Comparison of ENCODE assay signal across 10 mouse cellular contexts in genomic region chr5:21813994-21814393, GRCm38 (mm10). TPM values are rescaled to one million over a fixed set of nuclear protein-coding genes. Genes with fewer than 3 reads are reported as not detected.
A peak's percentile ranks its signal among the peaks of the same experiment; 100 is the strongest.
DNase-seq lines count a peak whose midpoint lies in the region; ATAC-seq lines count a peak whose summit lies in the region.
"Had no signal": no experiment of that assay in that cellular context is flagged by ENCODE, and none has a peak within 500 bp of the region (broad histone marks: within the 10 kb centered on the region; RNA-seq: fewer than 3 reads in every experiment).

No protein-coding gene starts in this region.

- WGBS in forebrain, embryonic 14.5 days = 42% methylated on average over 1 of the region's 1 CpGs
- 53% methylated on average over 1 of the region's 1 CpGs for WGBS in forebrain, embryonic 12.5 days

- intact Hi-C loops in left cerebral cortex, postnatal 10 days (cut with DNase I) = loop anchor here (10.0 kb wide), 1 partner anchor 701 kb away; no protein-coding TSS in a partner anchor

- H3K27ac ChIP-seq in forebrain, embryonic 14.5 days (ENCODE audit: low read depth, low read length) = no peak overlapping the region
- no peak overlapping the region for H3K27ac ChIP-seq in forebrain, embryonic 12.5 days

- no peak overlapping the region for H3K4me3 ChIP-seq in forebrain, embryonic 14.5 days (ENCODE audit: low read depth, low read length)
- H3K4me3 ChIP-seq in forebrain, embryonic 12.5 days (replicated peaks) = no peak overlapping the region

- no peak for ATAC-seq in forebrain, embryonic 14.5 days
- no peak for ATAC-seq in forebrain, embryonic 12.5 days (ENCODE audit: low FRiP score)
- ATAC-seq in erythroblast, adult 5-6 weeks (replicated peaks; ENCODE audit: low FRiP score, poor library complexity, severe bottlenecking) = peak; percentile 80
- peak; percentile 85 for ATAC-seq in megakaryocyte progenitor cell, adult 5-6 weeks (replicated peaks; ENCODE audit: poor library complexity)

- H3K36me3 ChIP-seq in forebrain, embryonic 14.5 days (ENCODE audit: control insufficient read depth, insufficient read depth, low read length) = no peaks in the 10 kb centered on the region
- H3K36me3 ChIP-seq in forebrain, embryonic 12.5 days (replicated peaks) = no peaks in the 10 kb centered on the region

- DNase-seq in forebrain, embryonic 14.5 days (ENCODE audit: low spot score) = peak; percentile 37
- peak; percentile 11 to 40 for DNase-seq in left cerebral cortex, postnatal 10 days (ENCODE audit: extremely low spot score in 1 of 2, low spot score in 2 of 2)
- no peak for DNase-seq in left cerebral cortex, adult 11 months (ENCODE audit: low spot score)
- DNase-seq in R1 (ENCODE audit: low read depth, low spot score) = peak; percentile 67
- DNase-seq in thymus, postnatal 4 days = peak; percentile 79

- H3K9ac ChIP-seq in forebrain, embryonic 14.5 days (ENCODE audit: low read length) = no peak overlapping the region
- no peak overlapping the region for H3K9ac ChIP-seq in forebrain, embryonic 12.5 days

- no peaks in the 10 kb centered on the region for H3K9me3 ChIP-seq in forebrain, embryonic 14.5 days (replicated peaks; ENCODE audit: control insufficient read depth, low read length)
- no peaks in the 10 kb centered on the region for H3K9me3 ChIP-seq in forebrain, embryonic 12.5 days

- H3K27me3 ChIP-seq in forebrain, embryonic 14.5 days (replicated peaks; ENCODE audit: control insufficient read depth, insufficient read depth, low read length) = no peaks in the 10 kb centered on the region
- no peaks in the 10 kb centered on the region for H3K27me3 ChIP-seq in forebrain, embryonic 12.5 days

- no peaks in the 10 kb centered on the region for H3K4me1 ChIP-seq in forebrain, embryonic 14.5 days (ENCODE audit: control insufficient read depth, insufficient read depth, low read length)
- H3K4me1 ChIP-seq in forebrain, embryonic 12.5 days = no peaks in the 10 kb centered on the region

- H3K4me2 ChIP-seq in forebrain, embryonic 14.5 days (ENCODE audit: low read length) = no peak overlapping the region
- H3K4me2 ChIP-seq in forebrain, embryonic 12.5 days = no peak overlapping the region

RNA-seq across cellular contexts. Expression of gene Psmc2, which starts 28.9 kb away (rescaled TPM):
- polyA plus RNA-seq in forebrain, embryonic 14.5 days (2014; fragmentation: Nextera tagmentation; extraction: Ambion mirVana) = 206 and 211 TPM in 2 replicates
- 214 and 221 TPM in 2 replicates for polyA plus RNA-seq in forebrain, embryonic 12.5 days (2016; fragmentation: Nextera tagmentation; extraction: Ambion mirVana)
- total RNA-seq in left cerebral cortex, postnatal 10 days (2021) = 100 to 1,000 TPM; 122 TPM
- total RNA-seq in erythroblast, adult 5-6 weeks (2015; ENCODE audit: low replicate concordance) = 38.2 and 38.4 TPM in 2 replicates
- total RNA-seq in erythroblast, adult 5-6 weeks (2017; ENCODE audit: low replicate concordance) = 35.4 and 40.5 TPM in 2 replicates
- total RNA-seq in megakaryocyte progenitor cell, adult 5-6 weeks (2015) = 106 and 112 TPM in 2 replicates
- 102 and 105 TPM in 2 replicates for total RNA-seq in megakaryocyte progenitor cell, adult 5-6 weeks (2017)

RNA-seq across cellular contexts. Expression of gene Dnajc2, which starts 28.9 kb away (rescaled TPM):
- polyA plus RNA-seq in forebrain, embryonic 14.5 days (2014; fragmentation: Nextera tagmentation; extraction: Ambion mirVana) = 66.8 and 70.4 TPM in 2 replicates
- polyA plus RNA-seq in forebrain, embryonic 12.5 days (2016; fragmentation: Nextera tagmentation; extraction: Ambion mirVana) = 94.3 and 97.1 TPM in 2 replicates
- 10 to 100 TPM; 34.8 to 36.1 TPM for total RNA-seq in left cerebral cortex, postnatal 10 days (2021)
- total RNA-seq in erythroblast, adult 5-6 weeks (2015; ENCODE audit: low replicate concordance) = 24.2 and 26.3 TPM in 2 replicates
- 33.3 and 36.5 TPM in 2 replicates for total RNA-seq in erythroblast, adult 5-6 weeks (2017; ENCODE audit: low replicate concordance)
- 143 and 148 TPM in 2 replicates for total RNA-seq in megakaryocyte progenitor cell, adult 5-6 weeks (2015)
- total RNA-seq in megakaryocyte progenitor cell, adult 5-6 weeks (2017) = 185 and 221 TPM in 2 replicates

RNA-seq across cellular contexts. Expression of gene Slc26a5, which starts 51.4 kb away (rescaled TPM):
- 0.17 TPM in 1 of 2 replicates, not detected in the other for polyA plus RNA-seq in forebrain, embryonic 14.5 days (2014; fragmentation: Nextera tagmentation; extraction: Ambion mirVana)
- 0.19 and 0.26 TPM in 2 replicates for polyA plus RNA-seq in forebrain, embryonic 12.5 days (2016; fragmentation: Nextera tagmentation; extraction: Ambion mirVana)
- under 1 TPM; 0.32 to 0.47 TPM for total RNA-seq in left cerebral cortex, postnatal 10 days (2021)
- total RNA-seq in erythroblast, adult 5-6 weeks (2015; ENCODE audit: low replicate concordance) = not detected in 2 replicates
- total RNA-seq in erythroblast, adult 5-6 weeks (2017; ENCODE audit: low replicate concordance) = not detected in 2 replicates
- total RNA-seq in megakaryocyte progenitor cell, adult 5-6 weeks (2015) = not detected in 2 replicates
- total RNA-seq in megakaryocyte progenitor cell, adult 5-6 weeks (2017) = not detected in 2 replicates
- total RNA-seq: adrenal gland, adult 18-20 months; hematopoietic stem cell, adult 5-6 weeks had no signal

Comparison
In these comparisons a context has a peak if more than half of its experiments do, and no peak if none do; other contexts are left out.
1. ATAC-seq: peak in erythroblast, adult 5-6 weeks (single experiment) and megakaryocyte progenitor cell, adult 5-6 weeks (single experiment); none in forebrain, embryonic 14.5 days (single experiment) and forebrain, embryonic 12.5 days (single experiment).